Mouse (Mus musculus) urinary bladder, adult 2 months (tissue): Measurements from ENCODE around the gene Kcna10. TPM values are rescaled to one million over a fixed set of nuclear protein-coding genes. Genes with fewer than 3 reads are reported as not detected.

Source experiments
- DNase-seq: peaks from one replicate; pipeline ENCODE4 v3.0.0; 2022; ENCODE audit warnings: low spot score
- polyA plus RNA-seq: library from polyadenylated mRNA; depleted of rRNA; stranded (reverse); fragments of >200 nt; gene quantifications from 2 replicates; pipeline ENCODE4 v1.2.3, GENCODE M21; 2012

Kcna10 gene
- polyA plus RNA-seq, 1 experiment, result not detected

DNA sequence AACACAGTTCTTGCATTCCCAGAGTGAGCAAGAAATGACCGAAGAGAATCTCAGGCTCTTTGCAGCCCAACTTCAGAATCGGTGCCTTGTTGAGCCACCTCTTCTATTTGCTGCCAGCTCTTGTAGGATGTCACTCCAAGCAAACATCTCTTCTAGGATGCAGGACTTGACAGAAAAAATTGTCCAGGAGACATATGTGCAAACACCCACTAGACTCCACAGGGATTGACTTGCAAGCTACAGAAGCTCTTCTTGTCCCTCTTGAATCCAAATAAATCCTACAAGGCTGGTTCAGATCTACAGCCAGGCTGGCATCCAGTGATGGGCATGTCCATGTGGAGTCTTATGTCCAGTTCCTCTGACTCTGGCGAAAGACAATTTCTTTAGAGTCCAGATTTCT is 21.6 kb downstream of the Kcna10 start:
- no peak for DNase-seq

- DNase-seq, result no peak
Measured at GRCm38 (mm10) chr3:107205170-107205569, 22.3 kb downstream of the Kcna10 start.

DNA sequence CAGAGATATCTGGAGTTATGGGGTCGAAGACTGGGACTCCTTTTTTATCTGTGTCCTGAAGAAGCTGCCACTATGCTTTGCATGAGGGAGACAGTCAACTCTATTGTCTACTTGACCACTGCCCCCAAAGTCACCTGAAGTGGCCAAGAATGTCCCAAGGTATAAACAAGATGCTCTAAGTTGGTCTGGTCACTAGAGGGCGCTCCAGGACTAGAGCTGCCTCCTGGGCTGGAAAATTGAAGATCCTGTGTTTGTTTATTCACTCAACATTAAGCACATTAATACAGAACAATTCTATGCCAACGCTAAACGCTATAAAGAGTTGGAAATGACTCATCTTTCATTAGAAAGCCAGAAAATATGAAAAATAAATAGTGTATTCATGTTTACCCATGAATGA is 23.1 kb downstream of the Kcna10 start:
- peak; percentile 42 for DNase-seq

DNA sequence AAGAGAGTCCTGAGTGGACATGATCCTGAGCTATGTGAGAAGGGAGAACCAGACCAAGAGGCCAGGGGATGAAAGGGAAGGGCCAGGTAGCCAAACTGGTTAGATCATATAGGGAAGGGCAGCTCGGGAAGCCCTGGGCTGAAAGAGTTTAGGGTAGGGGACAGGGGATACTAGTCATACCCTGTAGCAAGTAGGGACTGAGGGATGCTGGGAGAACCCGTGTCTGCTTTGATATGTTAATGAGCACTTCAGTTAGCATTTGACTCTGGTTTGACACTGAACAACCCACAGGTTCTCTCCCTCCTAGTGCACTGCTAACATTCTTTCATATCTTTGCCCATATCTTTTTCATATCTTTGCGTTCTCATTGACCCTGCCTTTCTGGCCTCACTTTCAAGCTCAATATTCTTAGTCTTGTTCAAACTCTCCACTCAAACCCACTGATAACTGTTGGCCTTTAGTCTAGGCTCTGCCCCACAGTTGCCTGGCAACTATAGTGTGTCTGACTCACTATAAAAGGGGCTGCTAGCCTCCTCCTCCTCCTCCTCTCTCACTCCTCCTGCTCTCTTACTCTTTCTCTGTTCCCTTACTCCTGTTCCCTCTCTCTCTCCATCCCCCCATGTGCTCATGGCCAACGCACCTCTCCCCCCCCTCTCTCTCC is 23.8 kb downstream of the Kcna10 start:
- DNase-seq, result no peak

DNA sequence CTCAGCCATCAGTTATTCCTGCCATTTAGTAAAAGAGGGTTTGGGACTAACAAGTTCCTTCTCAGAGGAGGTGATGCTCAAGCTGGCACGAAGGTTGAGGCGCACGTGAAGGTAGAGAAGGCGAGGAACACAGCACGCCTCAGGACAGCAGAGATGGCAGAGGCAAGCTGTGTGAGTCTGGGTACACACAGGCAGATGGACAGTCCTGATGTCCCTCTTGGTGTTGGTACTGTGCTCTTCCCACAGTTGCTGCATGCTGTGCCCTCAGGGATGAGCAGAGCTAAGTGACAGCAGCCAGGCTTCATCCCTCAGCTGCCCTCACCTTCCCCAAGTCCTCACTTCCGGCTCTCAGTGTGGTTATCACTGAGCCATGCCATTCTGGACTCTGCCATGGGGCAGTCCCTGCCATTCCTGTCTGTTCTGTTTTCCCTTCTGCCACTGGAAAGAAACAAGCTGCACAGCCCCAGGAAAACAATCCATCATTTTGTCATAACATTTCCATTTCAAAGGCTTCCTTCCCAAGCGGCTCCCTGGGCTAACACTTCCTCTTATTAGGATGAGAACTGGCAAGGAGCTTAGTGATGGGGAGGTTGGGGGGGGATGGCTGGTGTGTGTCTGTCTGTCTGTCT is 24.9 kb downstream of the Kcna10 start:
- no peak for DNase-seq

- DNase-seq, result no peak
Measured at GRCm38 (mm10) chr3:107214606-107215005, 31.8 kb downstream of the Kcna10 start.

DNA sequence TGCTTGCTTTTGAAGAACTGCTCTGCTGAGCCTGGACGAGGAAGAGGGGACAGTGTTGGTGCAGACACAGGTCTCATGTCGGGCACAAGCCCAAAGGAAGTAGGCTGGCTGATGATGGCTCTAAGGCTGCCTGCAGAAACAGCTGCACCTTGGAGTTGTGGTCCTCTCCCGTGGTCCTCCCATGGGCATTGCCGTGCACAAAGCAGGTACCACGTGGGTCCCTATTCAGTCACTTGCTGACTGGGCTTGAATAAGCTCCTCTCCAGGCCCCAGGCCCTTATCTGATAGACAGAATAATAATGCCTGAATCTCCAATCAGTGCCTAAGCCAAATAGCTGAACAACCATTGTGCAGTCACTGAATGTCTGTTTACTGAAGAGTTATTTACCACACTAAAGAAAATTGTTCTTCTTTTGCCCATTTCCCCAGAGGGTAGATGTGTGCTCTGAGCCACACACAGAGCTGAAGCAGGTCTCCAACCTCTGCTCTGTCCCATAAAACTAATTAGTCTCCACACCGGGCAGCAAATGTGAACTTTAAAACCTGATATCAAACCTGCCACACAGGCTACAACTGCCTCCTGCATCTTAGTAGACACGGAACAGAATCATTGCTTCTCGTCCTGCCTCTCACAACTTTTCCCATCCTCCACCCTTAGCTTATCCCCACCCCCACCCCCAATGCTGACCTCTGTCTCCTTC is 33.7 kb downstream of the Kcna10 start:
- DNase-seq, result no peak

DNA sequence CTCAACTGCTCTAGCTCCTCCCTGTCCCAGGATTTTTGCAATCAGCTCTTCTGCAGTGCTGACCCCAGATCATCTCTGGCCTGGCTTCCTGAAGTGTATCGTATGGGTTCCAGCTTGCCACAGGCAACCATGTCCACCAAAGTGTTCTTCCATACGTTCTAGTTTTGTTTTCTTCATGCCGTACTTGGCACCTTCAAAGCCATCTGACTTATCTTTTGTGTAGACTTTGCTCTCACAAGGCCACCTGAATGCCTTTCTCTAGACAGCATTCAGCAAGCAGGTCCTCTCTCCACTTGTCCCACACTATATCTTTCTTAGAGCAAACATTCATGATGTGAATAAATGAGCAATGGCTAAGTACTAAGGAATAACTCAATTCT is 34.2 kb downstream of the Kcna10 start:
- DNase-seq, result no peak

DNA sequence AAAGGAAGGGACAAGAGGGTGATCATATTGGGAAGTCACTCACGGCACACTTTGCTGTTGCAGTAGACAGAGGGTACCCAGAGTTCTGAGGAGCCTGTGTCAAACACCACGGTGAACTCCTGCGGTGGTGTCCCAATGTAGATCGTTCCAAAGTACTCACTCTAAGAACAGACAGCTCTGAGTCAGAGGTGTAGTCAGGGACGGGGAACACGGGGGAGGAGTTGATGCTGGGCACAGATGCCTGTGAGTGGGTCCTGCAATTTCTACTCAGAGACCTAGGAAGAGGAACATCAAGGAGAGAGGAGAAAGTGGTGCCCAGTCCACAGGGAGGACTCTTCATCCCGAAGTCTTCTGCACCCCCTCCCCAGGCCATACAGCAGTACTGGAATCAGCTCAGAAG is 35.7 kb downstream of the Kcna10 start:
- DNase-seq, result no peak

DNA sequence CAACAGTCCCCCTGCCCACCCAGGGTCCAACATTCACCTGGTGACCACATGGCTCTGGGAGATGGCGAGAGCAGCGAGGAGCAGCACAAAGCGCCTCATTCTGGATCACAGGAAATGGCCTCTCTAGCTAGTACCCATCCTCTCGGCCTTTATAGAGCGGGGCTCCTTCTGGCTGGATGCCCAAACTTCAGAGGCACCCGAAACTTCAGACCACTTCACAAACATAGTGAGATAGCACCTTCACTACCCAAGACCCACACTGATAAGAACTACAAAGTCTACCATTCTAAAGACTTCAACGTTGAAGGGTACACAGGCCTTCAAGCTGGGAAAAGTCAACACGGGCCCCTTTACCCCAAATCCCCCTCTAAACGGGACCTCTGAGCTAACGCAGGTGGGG is 38.8 kb downstream of the Kcna10 start, which contains the start of gene Cym:
Cym (minus strand) TSS at position 125 of the 400 bp plus-strand sequence.
- no peak for DNase-seq

GRCm38 (mm10) chr3:107223230-107223629 is 40.4 kb downstream of the Kcna10 start:
- no peak for DNase-seq

GRCm38 (mm10) chr3:107225820-107226219 is 43.0 kb downstream of the Kcna10 start:
- no peak for DNase-seq

GRCm38 (mm10) chr3:107229221-107229620 is 46.4 kb downstream of the Kcna10 start:
- DNase-seq, result no peak

- no peak for DNase-seq
Measured at GRCm38 (mm10) chr3:107229822-107230221, 47.0 kb downstream of the Kcna10 start.

DNA sequence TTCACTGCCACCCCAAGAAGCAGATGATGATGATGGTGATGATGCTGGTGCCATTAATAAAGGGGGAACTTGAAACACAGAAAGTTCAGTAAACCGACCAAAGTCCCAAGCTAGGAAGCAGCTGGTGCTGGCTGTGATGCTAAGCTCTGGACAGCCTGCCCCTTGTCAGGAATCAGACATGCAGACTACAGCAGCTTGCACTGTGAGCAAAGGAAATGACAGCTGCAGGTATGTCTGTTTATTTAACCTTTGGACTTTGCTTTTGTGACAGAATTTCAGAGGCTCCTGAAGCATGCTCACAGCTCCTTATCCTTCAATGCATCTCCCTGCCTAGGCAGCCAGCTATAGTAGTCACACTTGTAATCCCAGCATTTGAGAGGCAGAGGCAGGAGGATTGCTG is 47.7 kb downstream of the Kcna10 start, which contains the start of gene A630076J17Rik:
A630076J17Rik (plus strand) TSS at position 88 of the 400 bp plus-strand sequence.
- DNase-seq, result no peak

GRCm38 (mm10) chr3:107231202-107231601 is 48.3 kb downstream of the Kcna10 start:
- DNase-seq, result no peak

GRCm38 (mm10) chr3:107233351-107233813 is 50.5 kb downstream of the Kcna10 start:
- DNase-seq, result peak; percentile 58

DNA sequence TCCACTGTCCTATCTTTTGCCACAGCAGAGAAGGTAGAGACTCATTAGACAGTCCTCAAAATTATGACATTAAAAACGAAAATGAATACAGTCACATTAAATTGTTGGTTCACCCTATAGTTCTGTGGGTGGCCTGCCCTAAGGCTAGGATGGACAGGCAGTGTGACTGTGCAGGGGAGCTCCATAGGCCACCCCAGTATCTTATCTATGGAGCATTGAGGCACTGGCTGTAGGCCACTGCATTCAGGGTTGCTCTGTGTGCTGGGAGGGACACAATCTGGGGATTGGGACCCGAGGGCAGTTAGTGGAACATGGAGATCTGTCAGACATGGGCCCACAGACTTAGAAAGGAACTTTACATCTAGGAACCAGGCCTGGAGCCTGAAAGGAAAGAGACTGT is 51.1 kb downstream of the Kcna10 start:
- no peak for DNase-seq

DNA sequence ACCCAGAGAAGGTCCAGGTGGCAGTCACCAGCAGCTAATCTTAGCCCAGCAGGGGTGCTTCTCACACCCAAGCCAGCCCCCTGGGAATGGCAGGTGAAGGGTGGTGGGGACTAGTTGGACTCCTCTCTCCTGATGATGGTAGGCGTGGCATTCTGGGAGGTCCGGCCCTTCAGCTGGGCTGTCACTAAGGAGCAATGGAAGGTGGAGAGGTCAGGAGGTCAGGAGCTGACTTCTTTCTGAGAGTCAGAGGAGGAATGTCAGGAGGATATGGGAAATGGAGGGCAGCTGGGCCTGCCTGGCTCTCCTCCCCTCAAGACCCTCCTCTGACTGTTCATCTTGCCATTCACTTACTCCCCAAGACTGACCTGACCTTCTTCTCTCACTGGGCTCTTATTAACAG is 55.2 kb downstream of the Kcna10 start:
- no peak for DNase-seq

GRCm38 (mm10) chr3:107238471-107238980 is 55.7 kb downstream of the Kcna10 start:
- no peak for DNase-seq

- DNase-seq, result no peak
Measured at GRCm38 (mm10) chr3:107239607-107240006, 56.8 kb downstream of the Kcna10 start, which contains the start of gene Prok1. Gene Prok1, minus strand, starts transcription at chr3:107239707.

DNA sequence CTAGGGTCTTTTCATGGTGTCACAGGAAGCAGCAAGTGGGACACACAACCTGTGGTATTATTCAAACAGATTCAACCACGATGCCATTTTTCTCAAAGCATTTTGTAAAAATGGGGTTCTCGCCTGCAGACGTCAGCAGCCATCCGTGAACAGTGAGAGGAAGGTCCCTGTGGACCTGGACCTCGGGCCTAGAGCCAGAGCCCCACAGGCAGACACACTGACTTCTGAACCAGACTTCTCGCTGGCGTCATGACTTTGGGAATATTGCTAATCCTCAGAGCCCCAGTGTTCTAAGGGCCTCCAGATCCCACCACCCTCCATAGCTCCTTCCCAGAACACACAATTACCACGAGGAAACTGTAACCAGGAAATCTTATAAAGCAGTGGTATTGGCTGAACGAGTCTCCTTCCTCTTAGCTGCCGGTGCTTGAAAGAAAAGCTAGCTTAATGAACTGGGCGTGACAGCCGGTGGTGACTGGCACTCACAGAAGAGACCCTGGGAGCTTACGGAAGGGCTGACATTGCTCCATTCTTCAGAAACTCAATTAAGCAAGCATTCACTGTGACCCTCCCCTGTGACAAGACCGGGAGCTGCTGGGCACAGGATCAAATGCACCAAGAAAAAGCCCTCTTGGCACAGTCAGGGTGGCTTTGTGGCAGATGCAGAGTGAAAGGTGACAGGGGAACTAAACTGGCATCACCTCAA is 58.7 kb downstream of the Kcna10 start:
- no peak for DNase-seq
